Mouse (Mus musculus): ENCODE measurements around the gene Prpf40a. TPM values are rescaled to one million over a fixed set of nuclear protein-coding genes. Genes with fewer than 3 reads are reported as not detected.

The Prpf40a gene
- 10 to 100 TPM; 67.2 to 67.8 TPM for total RNA-seq (2021)
- long read RNA-seq, experiment 1, partial matches to known transcripts: 7 of 8 reads
- long read RNA-seq, experiment 1, other reads (novel, unspliced or antisense): 1 of 8 reads
- long read RNA-seq, experiment 2, partial matches to known transcripts: 4 of 6 reads
- long read RNA-seq, experiment 2, other reads (novel, unspliced or antisense): 2 of 6 reads

GRCm38 (mm10) chr2:53190684-53191511, at the start of gene Prpf40a:
TSS of gene Prpf40a (minus strand) at chr2:53191284.
- DNase-seq: peak; percentile 100

GRCm38 (mm10) chr2:53222242-53222641, 31.2 kb upstream of the Prpf40a start:
- no peak for DNase-seq

DNA sequence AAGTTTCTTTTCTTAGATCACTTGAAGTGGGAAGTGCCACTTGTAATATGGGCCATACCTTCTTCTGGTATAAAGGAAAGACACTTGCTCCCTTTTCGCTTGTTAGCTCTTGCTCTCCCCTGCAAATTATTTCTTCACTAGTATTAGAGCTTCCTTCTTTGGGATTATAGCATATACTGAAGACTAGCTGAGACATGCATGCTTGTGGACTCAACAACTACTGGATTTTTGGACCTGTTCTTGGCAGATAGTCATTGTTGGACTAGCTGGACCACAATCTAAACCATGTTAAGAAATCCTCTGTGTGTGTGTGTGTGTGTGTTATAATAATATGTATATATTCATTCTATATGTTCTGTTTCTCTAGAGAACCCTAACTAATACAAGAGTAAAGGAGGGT, 22.4 kb upstream of the Prpf40a start:
- DNase-seq: no peak

DNA sequence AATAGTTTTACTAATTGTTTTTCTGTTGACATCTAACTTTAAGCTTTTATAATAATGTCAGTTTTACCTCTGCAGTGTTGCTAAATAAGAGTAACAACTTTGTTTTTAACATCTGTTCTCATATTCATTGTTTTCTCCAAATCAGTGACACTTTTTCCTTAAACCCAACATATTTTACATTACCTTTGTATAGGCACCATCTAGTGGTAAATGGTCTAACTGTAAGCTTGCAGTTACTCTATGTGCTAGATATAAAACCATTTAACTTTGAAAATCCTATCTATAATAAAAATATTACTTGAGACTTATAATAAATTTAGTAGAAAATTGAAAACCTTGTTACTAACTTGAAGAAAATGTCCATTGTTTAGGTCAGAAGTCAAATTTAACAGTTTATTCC, 15.7 kb upstream of the Prpf40a start:
- no peak for DNase-seq

DNA sequence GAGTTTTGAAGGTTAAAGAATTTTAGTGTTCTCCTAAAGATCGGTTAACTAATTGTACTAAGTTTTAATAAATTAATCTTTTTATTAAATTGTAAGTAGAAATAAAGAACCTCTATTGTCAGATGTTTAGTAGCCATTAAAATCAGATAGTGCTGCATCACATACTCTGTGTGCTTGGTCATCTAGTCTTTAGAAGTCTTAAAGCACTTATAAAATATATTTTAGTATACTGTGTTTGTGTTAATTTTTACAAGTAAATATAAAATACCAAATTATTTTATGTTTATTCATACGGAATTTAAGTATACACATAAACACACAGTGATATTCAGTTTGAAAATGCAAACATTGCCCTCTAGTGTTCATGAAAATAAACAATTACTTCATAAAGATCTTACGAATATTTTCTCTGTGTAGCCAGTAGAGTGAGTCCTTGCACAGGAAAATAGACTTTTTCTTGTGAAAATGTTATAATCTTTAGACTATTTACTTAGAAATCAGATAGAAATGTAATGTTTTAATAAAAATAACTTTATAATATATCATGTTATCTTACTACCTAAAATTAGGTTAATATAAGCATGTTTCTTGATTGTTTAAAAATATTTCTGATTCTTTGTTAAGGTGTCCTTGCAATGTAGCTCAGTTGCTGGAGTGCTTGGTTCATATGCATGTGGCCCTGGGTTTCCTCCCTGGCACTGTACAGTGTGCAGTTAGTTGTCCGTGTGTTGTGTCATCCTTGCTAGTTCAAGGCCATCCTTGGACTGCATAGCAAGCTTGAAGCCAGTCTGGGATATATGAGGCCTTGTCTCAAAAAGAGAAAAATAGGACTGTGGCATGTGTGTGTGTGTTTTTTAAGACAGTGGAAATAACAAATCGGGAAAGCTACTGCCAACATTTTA, 13.5 kb upstream of the Prpf40a start:
- peak; percentile 43 for DNase-seq

- peak; percentile 59 for DNase-seq
These were observed 9.2 kb upstream of the Prpf40a start for GRCm38 (mm10) chr2:53200164-53200885.

- no peak for DNase-seq
These were observed 8.1 kb upstream of the Prpf40a start for GRCm38 (mm10) chr2:53199203-53199602.

DNA sequence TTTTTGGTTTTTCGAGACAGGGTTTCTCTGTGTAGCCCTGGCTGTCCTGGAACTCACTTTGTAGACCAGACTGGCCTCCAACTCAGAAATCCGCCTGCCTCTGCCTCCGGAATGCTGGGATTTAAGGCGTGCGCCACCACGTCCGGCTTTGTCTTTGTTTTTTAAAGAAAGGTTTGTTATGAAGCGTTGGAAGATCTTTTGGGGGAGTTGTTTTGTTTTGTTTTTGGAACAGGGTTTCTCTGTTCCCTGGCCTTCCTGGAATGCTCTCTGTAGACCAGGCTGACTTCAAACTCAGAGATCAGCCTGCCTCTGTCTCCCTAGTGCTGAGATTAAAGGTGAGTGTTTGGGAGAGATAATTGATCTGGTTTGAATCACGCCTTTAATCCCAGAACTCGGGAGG, 5.3 kb upstream of the Prpf40a start:
- no peak for DNase-seq

DNA sequence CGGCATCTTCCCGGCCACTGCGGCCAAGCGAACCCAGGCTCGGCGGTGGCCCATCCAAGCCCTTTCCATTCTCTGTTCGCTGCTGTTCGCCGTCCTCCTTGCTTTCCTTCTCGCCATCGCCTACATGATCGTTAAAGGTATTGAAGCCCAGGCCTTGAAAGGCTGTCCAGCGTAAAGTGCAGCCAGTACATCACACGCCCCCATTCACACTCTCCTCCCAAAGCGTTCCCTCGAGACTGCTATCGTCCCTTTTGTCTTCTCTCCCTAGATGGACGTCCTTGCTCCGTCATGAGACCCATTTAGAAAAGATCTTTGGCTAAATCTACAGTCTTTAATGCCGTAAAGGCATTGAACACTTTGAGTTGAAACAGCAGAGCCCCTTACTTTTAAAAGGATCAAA, 1.3 kb upstream of the Prpf40a start:
- no peak for DNase-seq

- peak; percentile 99 for DNase-seq
These were observed 588 bp upstream of the Prpf40a start, which contains the start of gene Arl6ip6 for GRCm38 (mm10) chr2:53191523-53192220. TSS of gene Arl6ip6 (plus strand) at chr2:53191726.

GRCm38 (mm10) chr2:53189811-53190210, 1.3 kb downstream of the Prpf40a start:
- no peak for DNase-seq

DNA sequence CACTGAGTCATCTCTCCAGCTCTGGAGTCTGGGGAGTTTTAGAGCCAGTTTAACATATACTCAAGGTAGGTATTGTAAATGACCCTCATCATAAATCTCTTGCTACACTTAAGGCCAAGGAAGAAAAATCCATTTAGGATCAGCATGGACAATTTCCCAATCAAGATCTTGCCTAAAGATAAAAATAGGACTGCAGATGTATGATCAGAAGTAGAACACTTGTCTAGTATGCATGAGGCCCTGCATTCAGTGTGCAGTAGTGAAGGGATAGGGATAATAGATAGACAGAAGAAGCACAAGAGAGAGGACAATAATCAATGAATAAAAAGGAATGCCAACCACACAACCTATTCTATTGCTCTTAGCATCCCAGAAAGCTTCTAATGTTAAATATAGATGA, 11.2 kb downstream of the Prpf40a start:
- no peak for DNase-seq

DNA sequence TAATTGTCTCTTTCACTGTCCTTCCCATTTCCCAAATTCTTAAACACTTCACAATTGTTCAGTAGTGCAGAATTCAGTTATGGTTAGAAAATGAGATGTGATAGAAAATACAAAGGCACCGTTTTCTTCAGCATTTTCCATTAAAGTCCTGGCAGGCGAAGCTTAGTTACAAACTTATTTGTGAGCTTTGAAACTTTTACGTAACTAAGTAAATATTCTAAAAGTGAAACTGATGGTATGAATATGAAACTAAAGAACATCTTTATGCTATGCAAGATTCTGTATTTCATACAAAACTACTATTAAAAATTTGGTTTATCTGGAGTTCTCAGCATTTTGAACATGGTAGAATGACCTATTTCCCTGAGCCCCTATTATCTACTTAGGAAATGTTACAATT, 12.1 kb downstream of the Prpf40a start:
- DNase-seq: no peak

GRCm38 (mm10) chr2:53173966-53174365, 17.1 kb downstream of the Prpf40a start:
- DNase-seq: no peak

DNA sequence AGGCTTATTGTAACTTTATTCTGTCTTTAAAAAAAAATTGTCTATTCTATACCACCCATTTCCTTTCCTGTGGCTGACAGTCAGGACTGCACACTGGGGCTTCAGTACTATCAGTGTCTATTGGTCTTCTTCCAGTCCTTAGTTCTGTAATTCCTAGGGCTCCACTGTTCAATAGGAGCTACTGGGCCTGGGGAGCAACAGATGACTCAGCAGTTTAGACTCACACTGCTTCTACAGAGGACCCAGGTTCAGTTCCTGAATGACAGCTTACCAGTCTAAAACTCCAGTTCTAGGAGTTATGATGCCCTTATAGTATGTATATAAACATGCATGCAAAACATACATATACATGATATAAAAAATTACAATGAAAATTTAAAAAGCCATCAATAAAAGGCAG, 44.2 kb downstream of the Prpf40a start:
- no peak for DNase-seq

DNA sequence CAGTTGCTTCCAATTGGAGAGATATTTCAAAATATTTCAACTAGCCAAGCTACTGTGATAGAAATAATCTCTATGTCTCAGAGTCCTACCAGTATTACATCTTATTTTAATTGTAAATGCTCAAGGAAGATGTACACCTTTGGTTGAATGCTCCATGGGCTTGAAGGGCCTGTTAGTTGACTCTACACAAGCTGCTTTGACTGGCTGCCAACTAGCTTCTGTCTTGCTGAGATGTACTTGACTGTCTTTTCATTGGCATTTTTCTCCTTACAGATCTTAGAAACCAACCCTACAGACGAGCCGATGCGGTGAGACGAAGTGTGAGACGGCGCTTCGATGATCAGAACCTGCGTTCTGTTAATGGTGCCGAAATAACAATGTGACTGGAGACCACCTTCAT, 59.5 kb downstream of the Prpf40a start:
- DNase-seq: no peak

DNA sequence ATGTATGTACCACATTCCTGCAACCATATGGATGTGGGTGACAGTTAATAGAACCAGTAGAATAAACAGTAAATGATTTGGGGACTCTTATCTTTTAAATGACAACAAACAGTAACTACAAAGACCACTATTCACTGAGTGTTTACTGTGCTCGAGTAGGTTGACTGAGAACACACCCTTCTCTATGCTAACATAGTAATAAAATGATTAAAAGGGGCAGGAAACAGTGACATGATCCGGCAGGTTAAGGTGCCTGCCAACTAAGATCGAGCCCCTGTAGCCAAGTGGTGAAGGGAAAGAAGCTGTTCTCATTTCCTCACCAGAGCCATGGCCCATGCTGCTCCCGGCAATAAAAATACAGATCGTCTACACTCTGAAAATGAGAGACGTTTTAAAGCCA, 62.0 kb downstream of the Prpf40a start:
- DNase-seq: no peak

GRCm38 (mm10) chr2:53125998-53126397, 65.1 kb downstream of the Prpf40a start:
- peak; percentile 39 for DNase-seq

- peak; percentile 55 for DNase-seq
These were observed 69.3 kb downstream of the Prpf40a start for GRCm38 (mm10) chr2:53121797-53122196.

GRCm38 (mm10) chr2:53108547-53108946, 82.5 kb downstream of the Prpf40a start:
- DNase-seq: no peak

DNA sequence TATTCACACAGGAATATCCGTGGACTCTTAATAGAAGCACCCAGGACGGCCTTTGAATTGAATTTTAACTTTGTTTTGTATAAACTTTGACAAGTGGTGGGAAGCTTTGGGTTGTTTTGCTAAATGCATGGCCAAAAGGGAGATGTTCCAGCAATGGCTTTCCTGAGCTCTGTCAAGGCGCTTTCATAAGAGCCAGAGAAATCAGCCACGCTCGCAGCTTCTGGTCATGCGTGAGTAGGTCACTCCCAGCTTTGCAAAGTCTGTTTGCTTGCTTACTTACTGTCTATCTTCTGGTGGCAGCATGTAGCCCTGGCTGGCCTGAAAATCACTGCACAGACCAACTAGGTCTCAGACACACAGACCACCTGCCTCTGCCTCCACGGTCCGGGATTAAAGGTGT, 84.6 kb downstream of the Prpf40a start:
- DNase-seq: no peak

All from adrenal gland, postnatal 10 days (tissue).